Mouse (Mus musculus) liver (tissue): ENCODE measurements around the gene Zbtb17.

Source experiments
- DNase-seq: peaks from one replicate; pipeline ENCODE4 v3.0.0-alpha.2; 2020; ENCODE audit warnings: mixed read lengths

The Zbtb17 gene

GRCm38 (mm10) chr4:141426796-141427745 is 17.4 kb upstream of the Zbtb17 start:
- DNase-seq, result no peak

GRCm38 (mm10) chr4:141427921-141428320 is 16.5 kb upstream of the Zbtb17 start:
- DNase-seq, result no peak

- no peak for DNase-seq
These were observed 15.1 kb upstream of the Zbtb17 start for GRCm38 (mm10) chr4:141429381-141429780.

GRCm38 (mm10) chr4:141429847-141430246 is 14.6 kb upstream of the Zbtb17 start:
- no peak for DNase-seq

- DNase-seq, result peak; percentile 76
These were observed 13.5 kb upstream of the Zbtb17 start for GRCm38 (mm10) chr4:141430997-141431396.

- no peak for DNase-seq
These were observed 11.8 kb upstream of the Zbtb17 start for GRCm38 (mm10) chr4:141432666-141433065.

GRCm38 (mm10) chr4:141433191-141433590 is 11.3 kb upstream of the Zbtb17 start:
- no peak for DNase-seq

- no peak for DNase-seq
These were observed 8.5 kb upstream of the Zbtb17 start, which contains the start of gene Srarp for GRCm38 (mm10) chr4:141435974-141436373. Srarp (minus strand) TSS chr4:141436105.

- DNase-seq, result no peak
These were observed 5.2 kb upstream of the Zbtb17 start for GRCm38 (mm10) chr4:141439083-141439803.

- no peak for DNase-seq
These were observed 3.6 kb upstream of the Zbtb17 start for GRCm38 (mm10) chr4:141440877-141441276.

GRCm38 (mm10) chr4:141443641-141444429 is 619 bp upstream of the Zbtb17 start:
- no peak for DNase-seq

- DNase-seq, result no peak
These were observed 870 bp downstream of the Zbtb17 start for GRCm38 (mm10) chr4:141445328-141445720.

GRCm38 (mm10) chr4:141446211-141446610 is 1.8 kb downstream of the Zbtb17 start:
- no peak for DNase-seq

GRCm38 (mm10) chr4:141451251-141451650 is 6.8 kb downstream of the Zbtb17 start:
- DNase-seq, result no peak

- no peak for DNase-seq
These were observed 7.5 kb downstream of the Zbtb17 start for GRCm38 (mm10) chr4:141451916-141452450.

- DNase-seq, result no peak
These were observed 10.3 kb downstream of the Zbtb17 start for GRCm38 (mm10) chr4:141454581-141455350.

GRCm38 (mm10) chr4:141455526-141455925 is 11.1 kb downstream of the Zbtb17 start:
- DNase-seq, result no peak

- no peak for DNase-seq
These were observed 11.9 kb downstream of the Zbtb17 start for GRCm38 (mm10) chr4:141456193-141456938.

GRCm38 (mm10) chr4:141458236-141458635 is 13.8 kb downstream of the Zbtb17 start:
- no peak for DNase-seq

- no peak for DNase-seq
These were observed 14.4 kb downstream of the Zbtb17 start for GRCm38 (mm10) chr4:141458888-141459287.

- no peak for DNase-seq
These were observed 15.3 kb downstream of the Zbtb17 start for GRCm38 (mm10) chr4:141459766-141460165.
